Mouse (Mus musculus): ENCODE measurements around the gene Wnt2. TPM values are rescaled to one million over a fixed set of nuclear protein-coding genes. Genes with fewer than 3 reads are reported as not detected.
A peak's percentile ranks its signal among the peaks of the same experiment; 100 is the strongest.

Gene Wnt2
- polyA plus RNA-seq (2015; fragmentation: Nextera tagmentation; extraction: Ambion mirVana) = 4.5 and 4.6 TPM in 2 replicates

DNA sequence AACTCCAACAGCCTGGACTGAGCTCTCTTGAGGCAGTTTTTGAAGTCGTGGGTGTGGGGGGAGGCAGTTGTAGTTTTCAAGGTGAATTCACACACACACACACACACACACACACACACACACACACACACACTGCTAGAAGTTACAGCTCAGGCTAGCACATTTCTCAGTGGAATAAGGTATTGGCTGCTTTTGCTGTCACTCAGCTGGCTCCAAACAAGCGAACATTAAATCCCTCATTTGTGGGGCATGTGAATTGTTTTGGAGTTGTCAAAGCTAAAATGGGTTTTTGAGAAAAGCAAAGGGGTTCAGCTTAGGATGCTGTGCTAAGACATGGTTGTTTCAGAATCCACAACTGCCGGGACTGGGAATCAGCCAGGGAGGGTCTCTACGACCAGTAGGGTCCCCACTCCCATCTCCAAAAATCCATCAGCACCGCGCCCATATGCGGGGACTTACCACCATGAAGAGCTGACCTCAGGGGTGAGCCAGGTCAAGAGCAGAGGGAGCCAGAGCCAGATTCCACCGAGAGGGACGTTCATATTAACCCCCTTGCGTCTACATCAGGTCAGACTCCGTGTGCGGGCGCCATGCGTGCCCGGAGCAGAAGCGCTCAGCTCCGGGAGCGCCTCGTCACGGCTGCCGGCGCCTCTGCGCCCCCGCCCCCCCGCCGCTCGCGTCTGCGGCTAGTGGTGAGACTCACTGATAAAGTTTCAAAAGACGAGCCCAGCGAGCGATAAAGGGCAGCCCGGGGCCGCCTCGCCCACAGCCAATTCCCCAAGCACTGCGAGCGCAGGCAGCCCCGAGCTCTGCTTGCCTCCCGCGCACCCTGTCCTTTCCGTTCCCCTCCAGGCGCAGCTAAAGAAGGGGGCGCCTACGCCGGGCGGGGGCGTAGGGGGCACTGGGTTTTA lies at the start of gene Wnt2:
TSS of gene Wnt2 (minus strand) at position 840 of the 911 bp plus-strand sequence.
- H3K4me2 ChIP-seq (replicated peaks) = peak within 1 kb of the TSS; percentile 97
- H3K4me3 ChIP-seq = peak within 1 kb of the TSS; percentile 60
- H3K9ac ChIP-seq = peak within 1 kb of the TSS; percentile 68
- WGBS = under 1% methylated on average over 46 of the region's 47 CpGs
- H3K36me3 ChIP-seq = no peaks in the 10 kb centered on the region
- H3K27me3 ChIP-seq = peaks cover 53% of the 10 kb centered on the region
- H3K27ac ChIP-seq = no peak within 1 kb of the TSS
- H3K4me1 ChIP-seq = peaks cover 15% of the 10 kb centered on the region
- no peaks in the 10 kb centered on the region for H3K9me3 ChIP-seq
- peak; percentile 40 for ATAC-seq (ENCODE audit: low FRiP score, low read depth)

DNA sequence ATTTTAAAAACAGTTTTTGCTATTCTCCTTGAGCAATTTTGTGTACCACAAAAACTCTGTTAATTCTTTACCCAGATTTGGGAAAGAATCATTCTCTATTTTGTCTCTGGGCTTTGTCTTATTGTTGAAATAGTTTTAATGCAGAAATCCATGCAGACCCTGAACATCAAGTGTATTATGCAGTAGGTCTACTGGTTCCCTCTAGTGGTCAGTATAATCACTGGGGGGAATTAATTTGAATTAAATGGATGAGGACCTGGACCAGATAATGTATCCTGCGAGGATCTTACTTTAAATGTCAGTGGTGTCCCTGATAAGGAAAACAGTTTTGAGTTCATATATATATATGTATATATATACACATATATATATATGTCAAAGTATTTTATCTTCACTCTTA lies 48.2 kb upstream of the Wnt2 start:
- WGBS = 40% methylated on average over 1 of the region's 1 CpGs
- Histone ChIP-seq H3K4me2 (replicated peaks) (no peak overlapping the region), H3K9ac (no peak overlapping the region), H3K27ac (no peak overlapping the region), H3K36me3 (no peaks in the 10 kb centered on the region), H3K4me1 (peaks cover 8% of the 10 kb centered on the region), H3K9me3 (no peaks in the 10 kb centered on the region), H3K27me3 (no peaks in the 10 kb centered on the region), H3K4me3 (no peak overlapping the region)
- no peak for ATAC-seq (ENCODE audit: low FRiP score, low read depth)

DNA sequence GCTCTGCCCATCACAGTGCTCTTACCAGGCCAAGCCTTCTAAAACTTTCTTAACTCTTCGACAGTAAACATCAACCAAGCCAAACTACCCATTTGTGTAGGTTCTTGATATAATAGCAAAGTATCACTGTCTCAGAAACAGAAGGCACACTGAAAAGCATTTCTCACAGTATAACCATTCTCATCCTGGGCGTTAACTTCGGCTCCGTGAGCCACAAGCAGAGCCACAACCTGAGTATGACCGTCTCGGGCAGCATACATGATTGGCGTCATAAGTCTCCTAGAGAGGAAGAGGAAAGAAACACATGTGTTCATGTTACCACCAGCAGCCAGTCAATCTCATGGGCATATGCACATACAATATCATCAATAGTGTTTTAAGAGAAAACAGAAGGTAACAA lies 46.6 kb upstream of the Wnt2 start:
- no peak for ATAC-seq (ENCODE audit: low FRiP score, low read depth)
- H3K9ac ChIP-seq = no peak overlapping the region
- H3K4me2 ChIP-seq (replicated peaks) = no peak overlapping the region
- H3K27ac ChIP-seq = no peak overlapping the region
- H3K27me3 ChIP-seq = no peaks in the 10 kb centered on the region
- H3K9me3 ChIP-seq = no peaks in the 10 kb centered on the region
- no peaks in the 10 kb centered on the region for H3K36me3 ChIP-seq
- WGBS = 76% methylated on average over 7 of the region's 7 CpGs
- H3K4me1 ChIP-seq = peaks cover 8% of the 10 kb centered on the region
- no peak overlapping the region for H3K4me3 ChIP-seq

DNA sequence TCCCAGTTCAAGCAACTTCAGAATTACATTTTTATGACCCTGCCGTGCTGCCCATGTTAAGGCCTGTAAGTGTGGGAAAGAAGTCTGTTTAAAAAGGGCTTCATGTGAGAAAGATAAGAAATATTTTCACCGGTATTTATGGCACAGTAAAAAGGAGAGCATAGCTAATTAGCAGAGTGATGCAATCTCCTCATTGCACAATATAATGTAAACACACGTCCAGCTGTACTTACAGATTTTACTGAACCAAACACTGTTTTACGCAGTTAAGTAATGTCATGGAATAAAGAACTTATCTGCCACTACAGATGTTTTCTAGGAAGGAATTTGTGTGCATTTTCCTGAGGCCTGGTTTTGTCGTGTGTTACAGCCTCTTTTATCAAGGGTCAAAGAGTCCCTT lies 46.2 kb upstream of the Wnt2 start:
- no peaks in the 10 kb centered on the region for H3K9me3 ChIP-seq
- no peak overlapping the region for H3K9ac ChIP-seq
- no peak overlapping the region for H3K27ac ChIP-seq
- H3K27me3 ChIP-seq = no peaks in the 10 kb centered on the region
- H3K36me3 ChIP-seq = no peaks in the 10 kb centered on the region
- no peak overlapping the region for H3K4me2 ChIP-seq (replicated peaks)
- whole genome bisulfite sequencing = 26% methylated on average over 5 of the region's 5 CpGs
- ATAC-seq (ENCODE audit: low FRiP score, low read depth) = no peak
- no peak overlapping the region for H3K4me3 ChIP-seq
- peaks cover 8% of the 10 kb centered on the region for H3K4me1 ChIP-seq

GRCm38 (mm10) chr6:18057899-18058298 lies 27.5 kb upstream of the Wnt2 start:
- H3K36me3 ChIP-seq = no peaks in the 10 kb centered on the region
- H3K4me1 ChIP-seq = no peaks in the 10 kb centered on the region
- no peak overlapping the region for H3K4me3 ChIP-seq
- H3K27me3 ChIP-seq = no peaks in the 10 kb centered on the region
- H3K9me3 ChIP-seq = no peaks in the 10 kb centered on the region
- no peak overlapping the region for H3K9ac ChIP-seq
- H3K27ac ChIP-seq = no peak overlapping the region
- 92% methylated on average over 4 of the region's 4 CpGs for WGBS
- no peak for ATAC-seq (ENCODE audit: low FRiP score, low read depth)
- no peak overlapping the region for H3K4me2 ChIP-seq (replicated peaks)

- no peak for ATAC-seq (ENCODE audit: low FRiP score, low read depth)
- no peaks in the 10 kb centered on the region for H3K27me3 ChIP-seq
- H3K27ac ChIP-seq = no peak overlapping the region
- H3K9ac ChIP-seq = no peak overlapping the region
- no peak overlapping the region for H3K4me2 ChIP-seq (replicated peaks)
- 81% methylated on average over 5 of the region's 5 CpGs for WGBS
- H3K4me1 ChIP-seq = no peaks in the 10 kb centered on the region
- H3K4me3 ChIP-seq = no peak overlapping the region
- no peaks in the 10 kb centered on the region for H3K36me3 ChIP-seq
- H3K9me3 ChIP-seq = no peaks in the 10 kb centered on the region; the same call in 1 of the 2 replicates
Measured at GRCm38 (mm10) chr6:18051702-18052101, 21.3 kb upstream of the Wnt2 start.

DNA sequence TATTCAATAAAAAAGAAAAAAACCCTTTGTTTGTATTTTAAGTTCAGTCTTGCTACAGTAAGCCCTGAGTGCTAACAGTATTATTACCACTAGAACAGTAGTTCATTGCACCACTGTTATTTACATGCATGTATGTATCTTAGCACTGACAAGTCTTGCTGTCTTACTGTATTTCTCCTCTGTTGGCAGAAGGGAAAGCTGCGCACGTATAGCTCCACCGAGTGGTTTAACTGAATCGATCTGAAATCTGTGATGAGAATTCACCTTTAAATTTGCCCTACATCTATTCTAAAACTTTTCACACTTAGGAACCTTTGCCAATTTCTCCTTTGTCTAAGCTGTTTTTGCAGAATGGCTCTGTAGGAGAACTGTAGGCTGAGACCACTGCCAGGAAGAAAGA lies 13.9 kb upstream of the Wnt2 start:
- ATAC-seq (ENCODE audit: low FRiP score, low read depth) = no peak
- Histone ChIP-seq H3K27ac (no peak overlapping the region), H3K4me1 (no peaks in the 10 kb centered on the region), H3K4me2 (replicated peaks) (no peak overlapping the region), H3K9ac (no peak overlapping the region), H3K36me3 (no peaks in the 10 kb centered on the region), H3K9me3 (no peaks in the 10 kb centered on the region; the same call in 1 of the 2 replicates), H3K27me3 (no peaks in the 10 kb centered on the region), H3K4me3 (no peak overlapping the region)
- WGBS = 89% methylated on average over 4 of the region's 4 CpGs

DNA sequence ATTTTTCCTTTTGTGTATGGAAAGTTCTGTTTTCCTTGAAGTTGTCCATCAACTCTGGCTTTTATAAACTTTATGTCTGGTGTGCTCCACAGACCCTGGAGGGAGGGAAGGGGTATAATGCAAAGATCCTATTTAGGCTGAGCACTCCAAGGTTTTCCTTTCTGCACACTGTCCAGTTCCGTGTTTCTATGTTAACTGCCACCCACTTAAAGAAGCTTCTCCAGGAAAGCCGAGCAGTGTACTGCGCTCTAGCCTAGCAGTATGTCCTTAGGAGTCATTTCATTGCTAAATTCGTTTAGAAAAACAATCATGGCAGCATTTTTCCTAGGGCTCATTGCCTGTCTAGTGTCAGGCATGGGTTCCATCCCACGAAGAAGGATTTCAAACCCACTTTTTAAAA lies 12.8 kb upstream of the Wnt2 start:
- no peaks in the 10 kb centered on the region for H3K4me1 ChIP-seq
- no peak overlapping the region for H3K9ac ChIP-seq
- H3K36me3 ChIP-seq = no peaks in the 10 kb centered on the region
- H3K27ac ChIP-seq = no peak overlapping the region
- ATAC-seq (ENCODE audit: low FRiP score, low read depth) = no peak
- H3K4me2 ChIP-seq (replicated peaks) = no peak overlapping the region
- H3K4me3 ChIP-seq = no peak overlapping the region
- H3K9me3 ChIP-seq = no peaks in the 10 kb centered on the region
- no peaks in the 10 kb centered on the region for H3K27me3 ChIP-seq
- 77% methylated on average over 5 of the region's 5 CpGs for WGBS

DNA sequence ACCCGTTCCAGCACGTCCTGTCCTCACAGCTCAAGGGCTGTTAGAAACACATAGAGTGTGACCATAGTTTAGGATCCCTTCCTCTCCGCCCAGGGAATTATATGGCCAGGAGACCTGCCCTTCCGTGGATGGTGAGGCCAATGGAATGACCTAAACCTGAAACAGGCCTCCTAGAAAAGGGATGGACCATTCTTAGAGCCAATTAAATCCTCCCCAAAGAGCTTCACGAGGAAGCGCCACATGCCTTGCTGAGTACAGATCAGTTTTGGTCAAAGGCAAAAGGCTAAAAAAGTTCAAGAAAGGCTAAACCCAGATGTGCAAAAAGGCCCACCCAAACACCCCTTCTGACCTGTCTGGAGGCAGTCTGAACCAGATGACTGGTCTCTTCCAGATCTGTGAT lies 1.9 kb upstream of the Wnt2 start:
- WGBS = 24% methylated on average over 6 of the region's 6 CpGs
- no peaks in the 10 kb centered on the region for H3K9me3 ChIP-seq
- H3K27ac ChIP-seq = no peak overlapping the region
- H3K4me2 ChIP-seq (replicated peaks) = peak overlapping the region; percentile 97
- peaks cover 15% of the 10 kb centered on the region for H3K4me1 ChIP-seq
- H3K36me3 ChIP-seq = no peaks in the 10 kb centered on the region
- H3K4me3 ChIP-seq = peak overlapping the region; percentile 60
- H3K9ac ChIP-seq = peak overlapping the region; percentile 45; the same call in 1 of the 2 replicates
- peaks cover 53% of the 10 kb centered on the region for H3K27me3 ChIP-seq
- ATAC-seq (ENCODE audit: low FRiP score, low read depth) = no peak

DNA sequence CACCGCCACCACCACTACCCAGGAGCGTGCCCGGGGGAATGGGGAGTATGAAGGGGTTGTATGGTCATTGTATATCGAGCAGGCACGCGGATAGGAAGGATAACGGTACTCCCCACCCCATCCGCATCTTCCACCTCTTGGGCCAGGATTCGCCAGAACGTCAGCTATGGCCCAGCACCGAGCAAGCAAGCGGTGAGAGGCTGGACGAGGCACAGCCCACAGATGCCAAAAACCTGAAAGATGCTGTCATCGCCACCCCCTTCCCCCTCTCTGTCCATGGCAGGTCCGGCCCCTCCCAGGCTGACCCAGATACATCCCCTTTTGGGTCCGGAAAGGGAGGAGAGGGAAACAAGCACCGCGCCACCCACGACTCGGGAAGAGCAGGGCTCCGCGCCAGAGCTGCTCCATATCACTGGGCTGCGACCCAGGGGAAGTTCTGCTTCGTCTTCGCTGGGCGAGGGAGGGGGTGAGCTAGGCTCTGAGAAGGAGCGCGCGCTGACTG lies 1.2 kb upstream of the Wnt2 start:
- peak; percentile 31; the same call in 1 of the 2 replicates for ATAC-seq (ENCODE audit: low FRiP score, low read depth)
- Histone ChIP-seq H3K9ac (peak overlapping the region; percentile 45), H3K36me3 (no peaks in the 10 kb centered on the region), H3K27ac (no peak overlapping the region), H3K9me3 (no peaks in the 10 kb centered on the region), H3K4me3 (peak overlapping the region; percentile 60), H3K4me1 (peaks cover 15% of the 10 kb centered on the region), H3K27me3 (peaks cover 53% of the 10 kb centered on the region), H3K4me2 (replicated peaks) (peak overlapping the region; percentile 97)
- WGBS = 2% methylated on average over 29 of the region's 29 CpGs

- ATAC-seq (ENCODE audit: low FRiP score, low read depth) = no peak
- Histone ChIP-seq H3K27me3 (peaks cover 53% of the 10 kb centered on the region), H3K9me3 (no peaks in the 10 kb centered on the region), H3K36me3 (no peaks in the 10 kb centered on the region), H3K4me1 (peaks cover 15% of the 10 kb centered on the region), H3K9ac (peak overlapping the region; percentile 68), H3K27ac (no peak overlapping the region), H3K4me2 (replicated peaks) (peak overlapping the region; percentile 97), H3K4me3 (peak overlapping the region; percentile 60)
- 11% methylated on average over 12 of the region's 12 CpGs for WGBS
Measured at GRCm38 (mm10) chr6:18030868-18031508, 603 bp upstream of the Wnt2 start.

GRCm38 (mm10) chr6:18024133-18024794 lies 6.1 kb downstream of the Wnt2 start:
- Histone ChIP-seq H3K27me3 (peaks cover 16% of the 10 kb centered on the region), H3K4me3 (no peak overlapping the region), H3K9me3 (no peaks in the 10 kb centered on the region), H3K27ac (no peak overlapping the region), H3K9ac (no peak overlapping the region), H3K4me1 (no peaks in the 10 kb centered on the region), H3K36me3 (no peaks in the 10 kb centered on the region), H3K4me2 (replicated peaks) (no peak overlapping the region)
- ATAC-seq (ENCODE audit: low FRiP score, low read depth) = no peak
- WGBS = 75% methylated on average over 8 of the region's 8 CpGs
